Mouse (Mus musculus) cerebellum, adult 2 months (tissue): Measurements from ENCODE around the gene Pithd1. TPM values are rescaled to one million over a fixed set of nuclear protein-coding genes. Genes with fewer than 3 reads are reported as not detected.

Experiments
- DNase-seq, 2 experiments: peaks; one replicate each; pipeline ENCODE4 v3.0.0; 2021
- H3K27ac ChIP-seq: fragments of 200-500 bp; 2 replicates; pipeline ENCODE4 v1.5.1; 2012; ENCODE audit warnings: low read length, control low read depth, inconsistent platforms; ENCODE audit not compliant: insufficient read depth
- H3K27me3 ChIP-seq: fragments of 200-500 bp; 2 replicates; pipeline ENCODE4 v1.6.1; 2012; ENCODE audit warnings: inconsistent platforms, mild to moderate bottlenecking, low read length, moderate library complexity; ENCODE audit not compliant: control insufficient read depth, insufficient read depth
- H3K4me1 ChIP-seq: fragments of 200-500 bp; 2 replicates; pipeline ENCODE4 v1.6.1; 2011; ENCODE audit warnings: low read length; ENCODE audit not compliant: control insufficient read depth, insufficient read depth
- H3K4me3 ChIP-seq: fragments of 200-500 bp; replicated peaks from 2 replicates; pipeline ENCODE3; 2011; ENCODE audit warnings: mild to moderate bottlenecking, low read depth, low read length, control low read depth; ENCODE audit not compliant: insufficient read depth
- CTCF ChIP-seq: fragments of 200-500 bp; IDR thresholded peaks from 2 replicates; pipeline ENCODE4 v1.5.1; 2011; ENCODE audit warnings: low read depth, mild to moderate bottlenecking, control low read depth, low read length, moderate library complexity, borderline replicate concordance; ENCODE audit not compliant: insufficient read depth
- POLR2A ChIP-seq: fragments of 200-500 bp; IDR thresholded peaks from 2 replicates; pipeline ENCODE4 v1.6.1; 2011; ENCODE audit warnings: low read length, control low read depth, borderline replicate concordance; ENCODE audit not compliant: insufficient read depth
- WGBS: fragments of 180-500 bp; shearing (Covaris S2); methylation state at CpG from one replicate; pipeline ENCODE4 v1.1.7; 2018; 5-methylcytosine and 5-hydroxymethylcytosine counted together
- polyA plus RNA-seq: library from polyadenylated mRNA; depleted of rRNA; stranded (reverse); fragments of >200 nt; gene quantifications from 2 replicates; pipeline ENCODE4 v1.2.3, GENCODE M21; 2012

Gene Pithd1
- polyA plus RNA-seq, 1 experiment, result 130 TPM

DNA sequence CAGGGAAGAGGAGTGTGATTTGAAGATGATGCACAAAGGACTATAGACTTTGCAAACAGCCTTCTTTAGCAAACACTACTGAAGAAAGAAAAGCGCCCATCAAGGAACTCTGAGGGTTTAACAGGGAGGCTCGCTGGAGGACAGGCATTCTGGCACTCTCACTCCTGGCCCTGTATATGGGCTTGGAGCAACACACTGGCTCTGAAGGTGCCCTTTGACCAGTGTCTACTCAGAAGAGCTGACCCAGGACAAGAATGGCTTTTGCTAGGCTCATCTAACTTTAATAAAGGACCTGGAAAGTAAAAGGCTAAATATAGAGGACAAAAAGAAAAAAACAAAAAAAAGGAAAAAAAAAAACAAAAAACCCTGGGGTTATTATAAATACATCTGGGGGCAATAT lies 17.9 kb upstream of the Pithd1 start:
- no peak overlapping the region for H3K27ac ChIP-seq
- no peak for TF ChIP-seq CTCF
- TF ChIP-seq POLR2A, result no peak
- no peaks in the 10 kb centered on the region for H3K4me1 ChIP-seq
- DNase-seq, result no peak
- WGBS, result 88% methylated on average over 2 of the region's 2 CpGs
- no peak overlapping the region for H3K4me3 ChIP-seq
- H3K27me3 ChIP-seq, result no peaks in the 10 kb centered on the region

DNA sequence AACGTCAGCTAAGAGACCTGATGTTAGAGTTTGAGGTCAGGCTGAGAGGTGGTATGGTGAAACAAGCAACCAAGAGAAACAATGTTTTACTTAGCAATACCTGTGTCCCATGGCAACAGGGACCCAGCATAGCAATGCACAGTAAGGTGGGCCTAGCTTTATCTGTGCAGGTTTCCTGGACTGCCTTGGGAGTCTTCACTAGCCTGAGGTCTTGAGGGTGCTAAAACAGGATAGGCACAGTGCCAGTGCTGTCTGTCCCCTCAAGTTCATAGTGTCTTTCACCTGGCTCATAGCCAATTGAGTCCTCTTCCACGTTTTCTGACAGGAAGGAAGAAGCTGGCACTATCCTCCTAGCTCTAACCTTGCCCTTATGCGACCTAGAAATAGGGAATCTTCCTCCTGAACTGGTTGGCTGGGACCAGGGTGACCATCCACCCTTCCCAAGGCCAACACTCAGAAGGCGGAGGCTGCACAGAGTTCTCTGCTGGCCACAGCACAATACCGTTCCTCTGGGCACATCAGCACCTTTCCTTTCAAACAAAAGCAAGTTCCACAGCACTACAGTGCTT lies 17.1 kb upstream of the Pithd1 start:
- Histone ChIP-seq H3K27me3 (no peaks in the 10 kb centered on the region), H3K4me3 (no peak overlapping the region), H3K4me1 (no peaks in the 10 kb centered on the region), H3K27ac (no peak overlapping the region)
- DNase-seq, result no peak
- TF ChIP-seq POLR2A, result no peak
- no peak for TF ChIP-seq CTCF
- WGBS, result 76% methylated on average over 5 of the region's 5 CpGs

DNA sequence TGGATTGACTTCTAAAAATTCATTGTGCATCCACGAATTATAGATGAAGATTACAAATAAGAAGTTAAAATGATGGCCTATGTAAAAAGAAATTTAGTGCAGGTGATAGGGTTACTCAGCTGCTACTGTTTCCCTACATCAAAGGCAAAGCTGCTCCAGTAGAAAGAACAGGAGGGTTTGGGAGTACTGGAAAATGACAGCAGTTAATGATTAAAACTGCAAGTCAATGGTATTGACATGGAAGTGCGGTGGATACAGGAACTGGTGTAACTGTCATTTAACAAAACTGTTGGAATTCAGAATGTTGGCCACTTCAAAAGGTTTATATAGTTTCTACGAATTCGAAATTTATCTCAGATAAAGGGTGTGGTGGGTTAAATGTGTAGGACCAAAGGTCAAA lies 8.1 kb upstream of the Pithd1 start:
- Histone ChIP-seq H3K4me3 (no peak overlapping the region), H3K27ac (no peak overlapping the region), H3K27me3 (no peaks in the 10 kb centered on the region), H3K4me1 (no peaks in the 10 kb centered on the region)
- DNase-seq, result no peak
- WGBS, result 77% methylated on average over 4 of the region's 4 CpGs
- TF ChIP-seq POLR2A (no peak), CTCF (no peak)

DNA sequence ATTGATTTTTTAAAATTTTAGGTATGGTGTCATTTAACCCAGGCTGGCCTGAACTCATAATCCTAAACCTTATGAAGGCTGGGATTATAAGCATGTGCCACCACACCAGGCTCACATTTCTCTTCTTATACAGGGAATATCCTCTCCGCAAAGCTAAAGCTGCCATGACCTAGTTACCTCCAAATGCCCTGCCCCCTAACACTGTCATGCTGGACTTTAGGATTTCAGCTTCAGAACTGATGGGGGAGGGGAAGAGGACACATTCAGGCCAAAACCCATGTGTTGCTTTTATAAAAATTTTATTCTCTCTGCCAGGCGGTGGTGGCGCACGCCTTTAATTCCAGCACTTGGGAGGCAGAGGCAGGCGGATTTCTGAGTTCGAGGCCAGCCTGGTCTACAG lies 6.9 kb upstream of the Pithd1 start:
- TF ChIP-seq POLR2A (no peak), CTCF (no peak)
- no peak overlapping the region for H3K4me3 ChIP-seq
- no peak for DNase-seq
- no peaks in the 10 kb centered on the region for H3K27me3 ChIP-seq
- H3K27ac ChIP-seq, result no peak overlapping the region
- 96% methylated on average over 6 of the region's 6 CpGs for WGBS
- no peaks in the 10 kb centered on the region for H3K4me1 ChIP-seq

DNA sequence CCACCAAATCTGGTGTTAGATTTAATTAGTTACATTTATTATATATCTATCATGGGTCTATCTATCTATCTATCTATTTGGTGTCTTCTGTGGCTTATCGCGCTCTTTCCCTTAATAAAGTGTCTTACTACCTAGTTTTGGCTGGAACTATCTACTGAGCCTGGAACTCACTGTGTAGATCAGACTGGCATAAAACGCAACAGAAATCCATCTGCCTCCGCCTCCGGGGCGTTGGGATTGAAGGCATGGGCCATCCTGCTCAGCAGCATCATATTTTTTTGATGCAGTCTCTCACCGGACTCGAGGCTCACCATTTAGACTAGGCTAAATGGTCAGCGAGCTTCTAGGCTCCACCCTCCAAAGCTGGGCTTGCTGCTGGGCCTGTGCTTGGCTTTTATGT lies 650 bp upstream of the Pithd1 start:
- H3K27ac ChIP-seq, result peak overlapping the region; percentile 52; the same call in 1 of the 2 replicates
- 43% methylated on average over 9 of the region's 9 CpGs for WGBS
- H3K27me3 ChIP-seq, result no peaks in the 10 kb centered on the region
- peak overlapping the region; percentile 62 for H3K4me3 ChIP-seq
- TF ChIP-seq CTCF (no peak), POLR2A (no peak)
- peak in 1 of 2 experiments; percentile 33 for DNase-seq
- H3K4me1 ChIP-seq, result peaks cover 3% of the 10 kb centered on the region; the same call in 1 of the 2 replicates

DNA sequence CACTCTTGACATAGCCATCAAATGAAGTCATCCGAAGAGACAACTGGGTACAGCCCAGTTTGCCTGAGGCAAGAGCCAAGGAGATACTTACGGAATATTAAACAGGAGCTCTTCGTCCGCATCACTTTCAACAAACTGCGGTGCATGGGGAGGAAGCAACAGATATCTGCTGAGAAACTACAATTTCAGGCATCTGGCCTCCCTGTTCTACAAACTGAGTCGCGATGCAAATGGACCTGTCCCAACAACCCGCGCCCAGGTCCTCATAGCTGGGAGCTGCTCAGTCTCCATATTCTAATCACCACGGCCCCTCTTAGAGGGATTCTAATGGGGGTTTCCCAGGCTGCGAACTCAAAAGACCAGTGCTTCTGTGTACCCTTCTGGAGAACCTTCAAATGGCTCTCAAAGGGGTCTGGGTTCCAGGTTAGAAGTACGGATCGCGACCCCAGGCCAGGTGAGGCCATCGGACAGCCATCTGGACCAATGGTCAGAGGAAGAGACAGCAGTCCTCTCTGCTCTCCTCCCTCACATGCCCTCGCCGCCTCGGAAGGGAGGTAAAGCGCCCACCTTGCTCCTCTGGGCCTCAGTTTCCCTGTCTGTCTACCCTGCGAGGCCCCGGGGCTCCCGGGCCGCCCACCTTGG lies 642 bp downstream of the Pithd1 start:
- Histone ChIP-seq H3K27ac (peak overlapping the region; percentile 74), H3K27me3 (no peaks in the 10 kb centered on the region), H3K4me3 (peak overlapping the region; percentile 62), H3K4me1 (peaks cover 6% of the 10 kb centered on the region)
- WGBS, result 2% methylated on average over 23 of the region's 23 CpGs
- DNase-seq, result no peak
- no peak for TF ChIP-seq CTCF
- TF ChIP-seq POLR2A, result no peak

DNA sequence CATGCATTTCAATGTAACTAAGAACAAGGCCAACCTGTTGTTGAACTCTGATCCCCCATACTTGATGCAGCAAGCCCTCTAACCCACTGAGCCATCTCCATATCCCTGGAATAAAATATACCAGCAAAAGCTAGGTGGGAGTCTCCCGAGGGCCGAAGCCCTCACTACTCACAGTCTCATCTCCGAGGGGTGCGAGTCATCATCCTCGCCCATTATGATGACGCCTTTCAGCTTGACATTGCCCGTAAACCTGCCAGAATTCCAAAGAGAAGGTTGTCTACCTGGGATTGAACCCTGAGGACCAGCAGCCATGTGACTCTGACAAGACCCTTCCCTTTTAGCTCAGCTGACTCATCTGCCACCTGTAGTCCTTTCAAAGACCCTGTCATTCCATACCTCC lies 1.3 kb downstream of the Pithd1 start:
- Histone ChIP-seq H3K4me3 (peak overlapping the region; percentile 62), H3K27ac (no peak overlapping the region), H3K4me1 (peaks cover 9% of the 10 kb centered on the region), H3K27me3 (no peaks in the 10 kb centered on the region)
- DNase-seq, result no peak
- WGBS, result 77% methylated on average over 7 of the region's 7 CpGs
- TF ChIP-seq POLR2A, result no peak
- no peak for TF ChIP-seq CTCF

DNA sequence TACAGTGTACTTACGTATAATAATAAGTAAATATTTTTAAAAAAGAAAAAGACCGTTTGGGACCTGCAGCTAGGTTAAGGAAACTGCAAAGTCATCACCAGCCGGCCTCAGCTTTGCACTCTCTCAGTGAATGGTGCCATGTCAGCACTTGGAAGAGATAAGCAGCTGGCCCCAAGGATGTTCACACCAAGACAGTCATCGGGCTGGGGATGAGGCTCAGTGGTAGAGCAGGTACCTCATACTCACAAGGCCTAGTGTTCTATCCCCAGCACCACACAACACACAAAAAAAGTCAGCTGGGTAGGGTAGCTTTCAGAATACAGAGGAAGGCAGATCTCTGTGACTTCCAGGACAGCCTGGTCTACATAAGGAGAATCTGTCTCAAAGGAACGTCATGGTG lies 1.9 kb downstream of the Pithd1 start:
- no peak for DNase-seq
- no peak overlapping the region for H3K4me3 ChIP-seq
- no peaks in the 10 kb centered on the region for H3K27me3 ChIP-seq
- peaks cover 10% of the 10 kb centered on the region for H3K4me1 ChIP-seq
- no peak for TF ChIP-seq POLR2A
- no peak for TF ChIP-seq CTCF
- H3K27ac ChIP-seq, result no peak overlapping the region
- 88% methylated on average over 5 of the region's 5 CpGs for WGBS
